Mouse (Mus musculus): ENCODE data around the gene Trp53rka.

Trp53rka gene

GRCm38 (mm10) chr2:165486401-165486800, 6.7 kb downstream of the Trp53rka start:
- DNase-seq (ENCODE audit: low spot score in 2 of 2) = no peak

GRCm38 (mm10) chr2:165485826-165486225, 7.3 kb downstream of the Trp53rka start:
- no peak for DNase-seq (ENCODE audit: low spot score in 2 of 2)

GRCm38 (mm10) chr2:165484152-165484551, 9.0 kb downstream of the Trp53rka start:
- DNase-seq (ENCODE audit: low spot score in 2 of 2) = no peak

GRCm38 (mm10) chr2:165482003-165482402, 11.1 kb downstream of the Trp53rka start:
- DNase-seq (ENCODE audit: low spot score in 2 of 2) = no peak

- DNase-seq (ENCODE audit: low spot score in 2 of 2) = no peak
These were observed 17.3 kb downstream of the Trp53rka start for GRCm38 (mm10) chr2:165475850-165476249.

GRCm38 (mm10) chr2:165475412-165475811, 17.7 kb downstream of the Trp53rka start:
- no peak for DNase-seq (ENCODE audit: low spot score in 2 of 2)

GRCm38 (mm10) chr2:165473003-165473402, 20.1 kb downstream of the Trp53rka start, which contains the start of gene Slc13a3:
TSS of gene Slc13a3 (minus strand) at chr2:165473230.
- no peak for DNase-seq (ENCODE audit: low spot score in 2 of 2)

GRCm38 (mm10) chr2:165471943-165472342, 21.2 kb downstream of the Trp53rka start:
- no peak for DNase-seq (ENCODE audit: low spot score in 2 of 2)

GRCm38 (mm10) chr2:165470167-165470566, 23.0 kb downstream of the Trp53rka start:
- DNase-seq (ENCODE audit: low spot score in 2 of 2) = no peak

- DNase-seq (ENCODE audit: low spot score in 2 of 2) = peak; percentile 18 to 39
These were observed 25.2 kb downstream of the Trp53rka start for GRCm38 (mm10) chr2:165467824-165468452.

- DNase-seq (ENCODE audit: low spot score in 2 of 2) = no peak
These were observed 33.5 kb downstream of the Trp53rka start for GRCm38 (mm10) chr2:165459663-165460062.

- no peak for DNase-seq (ENCODE audit: low spot score in 2 of 2)
These were observed 34.9 kb downstream of the Trp53rka start for GRCm38 (mm10) chr2:165458189-165458588.

GRCm38 (mm10) chr2:165456710-165457109, 36.4 kb downstream of the Trp53rka start:
- DNase-seq (ENCODE audit: low spot score in 2 of 2) = no peak

- peak in 1 of 2 experiments; percentile 22 for DNase-seq (ENCODE audit: low spot score in 2 of 2)
These were observed 40.1 kb downstream of the Trp53rka start for GRCm38 (mm10) chr2:165452730-165453693.

- DNase-seq (ENCODE audit: low spot score in 2 of 2) = no peak
These were observed 44.6 kb downstream of the Trp53rka start for GRCm38 (mm10) chr2:165448475-165448874.

GRCm38 (mm10) chr2:165444861-165445260, 48.3 kb downstream of the Trp53rka start:
- no peak for DNase-seq (ENCODE audit: low spot score in 2 of 2)

- no peak for DNase-seq (ENCODE audit: low spot score in 2 of 2)
These were observed 50.1 kb downstream of the Trp53rka start for GRCm38 (mm10) chr2:165442981-165443380.

- no peak for DNase-seq (ENCODE audit: low spot score in 2 of 2)
These were observed 51.5 kb downstream of the Trp53rka start for GRCm38 (mm10) chr2:165441613-165442012.

All from heart, adult 9 months (tissue).